Mouse (Mus musculus): Measurements from ENCODE around the gene Capn1. TPM values are rescaled to one million over a fixed set of nuclear protein-coding genes. Genes with fewer than 3 reads are reported as not detected.

Capn1 gene
- polyA plus RNA-seq (2016; fragmentation: Nextera tagmentation; extraction: Ambion mirVana): 3.8 and 4.5 TPM in 2 replicates

DNA sequence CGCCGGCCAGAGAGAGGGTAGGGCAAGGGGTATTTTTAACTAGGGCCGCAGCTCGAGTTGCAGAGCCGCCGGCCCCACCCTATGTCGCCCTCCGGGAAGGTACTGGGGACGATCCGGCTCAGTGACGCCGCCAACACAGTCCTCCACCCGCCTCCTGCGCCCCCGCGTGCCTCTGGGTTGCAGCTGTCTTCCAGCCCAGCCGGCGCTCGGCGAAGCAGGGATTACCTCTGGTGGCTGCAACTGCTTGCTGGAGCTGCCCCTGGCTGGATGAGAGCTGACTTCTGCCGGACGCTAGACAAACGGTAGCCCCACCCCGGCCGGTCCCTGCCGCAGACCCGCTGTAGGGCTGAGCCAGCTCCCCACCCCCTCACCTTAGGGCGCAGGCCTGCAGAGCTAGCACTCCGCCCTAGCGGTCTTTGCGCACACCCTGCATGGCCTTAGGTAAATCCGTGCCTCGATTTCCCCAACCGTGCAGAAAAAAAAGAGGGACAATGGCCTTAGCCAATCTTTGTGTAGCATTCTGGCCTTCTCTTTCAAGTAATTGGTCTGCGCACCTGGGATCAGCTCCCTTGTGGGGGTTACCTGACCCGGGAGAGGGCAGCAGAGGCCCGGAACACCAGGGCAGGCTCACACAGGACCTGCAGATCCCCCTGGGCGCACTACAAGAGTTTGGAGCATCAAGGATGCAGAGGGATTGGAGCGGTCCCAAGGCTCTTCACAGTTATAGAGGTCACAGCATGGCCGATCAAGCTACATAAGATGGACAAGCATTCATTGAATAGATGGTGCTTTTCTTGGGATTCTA lies at the start of gene Capn1:
TSS of gene Capn1 (minus strand) at position 387 of the 805 bp plus-strand sequence.
- WGBS: 3% methylated on average over 40 of the region's 40 CpGs
- H3K27me3 ChIP-seq: peaks cover 52% of the 10 kb centered on the region
- 0 out of 2 replicates have a peak within 1 kb of the TSS, but pooled peaks have one; percentile 3 for H3K27ac ChIP-seq (replicated peaks)
- peak within 1 kb of the TSS; percentile 45 for H3K4me3 ChIP-seq
- H3K9ac ChIP-seq (replicated peaks): peak within 1 kb of the TSS; percentile 60
- peak within 1 kb of the TSS; percentile 70 for H3K4me2 ChIP-seq (replicated peaks)
- H3K36me3 ChIP-seq: no peaks in the 10 kb centered on the region
- peak; percentile 78 for ATAC-seq (ENCODE audit: low FRiP score, low read depth)
- no peaks in the 10 kb centered on the region for H3K9me3 ChIP-seq
- H3K4me1 ChIP-seq: peaks cover 9% of the 10 kb centered on the region

DNA sequence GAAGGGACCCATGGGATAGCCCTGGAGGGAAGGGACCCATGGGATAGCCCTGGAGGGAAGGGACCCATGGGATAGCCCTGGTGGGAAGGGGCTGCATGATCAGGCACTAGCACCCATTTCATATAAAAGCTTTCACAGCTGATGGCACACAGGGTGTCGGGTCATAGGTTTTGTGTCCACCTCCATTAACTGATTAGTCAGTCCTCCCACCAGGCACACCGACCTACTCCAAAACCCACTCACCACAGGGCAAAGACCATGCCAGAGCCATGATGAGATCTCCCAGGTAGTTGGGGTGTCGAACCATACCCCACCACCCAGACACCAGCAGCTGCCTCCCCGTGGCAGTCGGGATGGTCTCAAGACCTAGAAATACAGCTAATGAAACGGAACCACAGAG lies 47.4 kb upstream of the Capn1 start:
- no peaks in the 10 kb centered on the region for H3K27me3 ChIP-seq
- H3K4me1 ChIP-seq: peaks cover 47% of the 10 kb centered on the region
- H3K4me2 ChIP-seq (replicated peaks): 0 out of 2 replicates have a peak overlapping the region, but pooled peaks have one; percentile 99
- 87% methylated on average over 6 of the region's 6 CpGs for WGBS
- H3K27ac ChIP-seq (replicated peaks): no peak overlapping the region
- no peak for ATAC-seq (ENCODE audit: low FRiP score, low read depth)
- H3K4me3 ChIP-seq: peak overlapping the region; percentile 69; the same call in 1 of the 2 replicates
- no peaks in the 10 kb centered on the region for H3K9me3 ChIP-seq
- H3K36me3 ChIP-seq: peaks cover 13% of the 10 kb centered on the region
- H3K9ac ChIP-seq (replicated peaks): no peak overlapping the region

DNA sequence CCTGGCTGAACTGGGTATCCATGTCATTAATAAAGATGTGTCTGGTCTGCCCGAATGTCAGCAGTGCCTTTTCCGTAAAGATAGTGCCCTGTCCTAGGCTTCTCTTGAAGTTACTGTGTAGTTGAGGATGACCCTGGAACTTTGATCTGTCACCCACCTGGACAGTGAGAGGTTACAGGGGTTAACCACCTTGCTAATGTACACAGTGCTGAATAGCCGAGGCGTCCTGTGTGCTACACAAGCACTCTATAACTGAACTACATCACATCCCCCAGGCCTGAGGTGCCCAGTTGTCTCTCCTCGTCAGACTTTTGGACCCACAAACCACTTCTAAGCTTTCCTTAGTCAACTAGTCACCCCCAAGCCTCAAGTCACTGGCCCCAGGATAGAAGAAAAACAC lies 46.7 kb upstream of the Capn1 start:
- Histone ChIP-seq H3K9ac (replicated peaks) (peak overlapping the region; percentile 86; the same call in 1 of the 2 replicates), H3K4me1 (peaks cover 43% of the 10 kb centered on the region), H3K27me3 (no peaks in the 10 kb centered on the region), H3K4me3 (peak overlapping the region; percentile 69), H3K27ac (replicated peaks) (no peak overlapping the region), H3K9me3 (no peaks in the 10 kb centered on the region), H3K36me3 (peaks cover 13% of the 10 kb centered on the region), H3K4me2 (replicated peaks) (peak overlapping the region; percentile 99)
- no peak for ATAC-seq (ENCODE audit: low FRiP score, low read depth)
- 70% methylated on average over 5 of the region's 5 CpGs for WGBS

DNA sequence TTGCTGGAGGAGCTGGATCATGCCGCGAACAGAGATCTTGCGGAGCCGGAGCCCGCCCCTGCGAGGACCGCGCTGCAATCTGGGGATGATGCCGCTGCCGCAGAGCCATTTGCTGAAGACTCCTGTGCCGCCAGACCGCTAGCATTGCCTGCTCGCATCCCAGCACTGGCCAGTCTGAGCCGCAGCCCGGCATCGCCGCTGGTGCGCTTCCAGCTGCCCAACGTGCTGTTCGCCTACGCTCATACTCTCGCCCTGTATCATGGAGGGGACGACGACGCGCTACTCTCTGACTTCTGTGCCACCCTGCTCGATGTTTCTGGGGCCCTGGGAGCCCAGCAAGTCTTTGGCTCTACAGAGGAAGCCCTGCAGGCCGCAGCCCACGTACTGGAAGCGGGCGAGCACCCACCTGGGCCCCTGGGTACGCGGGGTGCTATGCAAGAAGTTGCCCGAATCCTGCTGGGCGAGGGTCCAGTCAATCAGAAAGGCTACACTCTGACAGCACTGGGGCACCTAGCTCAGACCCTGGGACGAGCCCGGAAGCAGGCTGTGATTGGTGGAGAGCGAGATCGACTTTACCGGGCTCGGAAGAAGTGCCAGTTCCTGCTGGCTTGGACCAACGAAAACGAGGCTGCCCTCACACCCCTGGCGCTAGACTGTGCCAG lies 46.1 kb upstream of the Capn1 start:
- ATAC-seq (ENCODE audit: low FRiP score, low read depth): 0 out of 2 replicates have a peak, but pooled peaks have one; percentile 0
- peaks cover 43% of the 10 kb centered on the region for H3K4me1 ChIP-seq
- H3K27me3 ChIP-seq: no peaks in the 10 kb centered on the region
- H3K9me3 ChIP-seq: no peaks in the 10 kb centered on the region
- peak overlapping the region; percentile 94 for H3K27ac ChIP-seq (replicated peaks)
- peak overlapping the region; percentile 86 for H3K9ac ChIP-seq (replicated peaks)
- 3% methylated on average over 44 of the region's 44 CpGs for WGBS
- peak overlapping the region; percentile 99 for H3K4me2 ChIP-seq (replicated peaks)
- H3K4me3 ChIP-seq: peak overlapping the region; percentile 69
- peaks cover 13% of the 10 kb centered on the region for H3K36me3 ChIP-seq

GRCm38 (mm10) chr19:6061021-6061533 lies 45.4 kb upstream of the Capn1 start, which contains the start of gene Znhit2:
TSS of gene Znhit2 (plus strand) at chr19:6061192.
- peak within 1 kb of the TSS; percentile 99 for H3K4me2 ChIP-seq (replicated peaks)
- ATAC-seq (ENCODE audit: low FRiP score, low read depth): peak; percentile 53
- H3K9me3 ChIP-seq: no peaks in the 10 kb centered on the region
- H3K4me1 ChIP-seq: peaks cover 43% of the 10 kb centered on the region
- under 1% methylated on average over 58 of the region's 58 CpGs for WGBS
- peak within 1 kb of the TSS; percentile 86 for H3K9ac ChIP-seq (replicated peaks)
- no peaks in the 10 kb centered on the region for H3K27me3 ChIP-seq
- H3K4me3 ChIP-seq: peak within 1 kb of the TSS; percentile 69
- peaks cover 13% of the 10 kb centered on the region for H3K36me3 ChIP-seq
- H3K27ac ChIP-seq (replicated peaks): peak within 1 kb of the TSS; percentile 94

- WGBS: 87% methylated on average over 5 of the region's 5 CpGs
These were observed 43.3 kb upstream of the Capn1 start for GRCm38 (mm10) chr19:6058966-6059365.

GRCm38 (mm10) chr19:6058513-6058912 lies 42.8 kb upstream of the Capn1 start:
- H3K9ac ChIP-seq (replicated peaks): peak overlapping the region; percentile 86
- H3K27ac ChIP-seq (replicated peaks): peak overlapping the region; percentile 70; the same call in 1 of the 2 replicates
- H3K4me2 ChIP-seq (replicated peaks): peak overlapping the region; percentile 82
- no peaks in the 10 kb centered on the region for H3K9me3 ChIP-seq
- peaks cover 36% of the 10 kb centered on the region for H3K36me3 ChIP-seq
- ATAC-seq (ENCODE audit: low FRiP score, low read depth): no peak
- peak overlapping the region; percentile 84 for H3K4me3 ChIP-seq
- H3K4me1 ChIP-seq: peaks cover 40% of the 10 kb centered on the region
- WGBS: 34% methylated on average over 5 of the region's 5 CpGs
- no peaks in the 10 kb centered on the region for H3K27me3 ChIP-seq

More at GRCm38 (mm10) chr19:6058966-6059365, 43.3 kb upstream of the Capn1 start:
- Histone ChIP-seq H3K27me3 (no peaks in the 10 kb centered on the region), H3K4me3 (peak overlapping the region; percentile 84), H3K9ac (replicated peaks) (peak overlapping the region; percentile 86; the same call in 1 of the 2 replicates), H3K4me2 (replicated peaks) (peak overlapping the region; percentile 82), H3K4me1 (peaks cover 42% of the 10 kb centered on the region), H3K27ac (replicated peaks) (no peak overlapping the region), H3K36me3 (peaks cover 31% of the 10 kb centered on the region), H3K9me3 (no peaks in the 10 kb centered on the region)
- no peak for ATAC-seq (ENCODE audit: low FRiP score, low read depth)

DNA sequence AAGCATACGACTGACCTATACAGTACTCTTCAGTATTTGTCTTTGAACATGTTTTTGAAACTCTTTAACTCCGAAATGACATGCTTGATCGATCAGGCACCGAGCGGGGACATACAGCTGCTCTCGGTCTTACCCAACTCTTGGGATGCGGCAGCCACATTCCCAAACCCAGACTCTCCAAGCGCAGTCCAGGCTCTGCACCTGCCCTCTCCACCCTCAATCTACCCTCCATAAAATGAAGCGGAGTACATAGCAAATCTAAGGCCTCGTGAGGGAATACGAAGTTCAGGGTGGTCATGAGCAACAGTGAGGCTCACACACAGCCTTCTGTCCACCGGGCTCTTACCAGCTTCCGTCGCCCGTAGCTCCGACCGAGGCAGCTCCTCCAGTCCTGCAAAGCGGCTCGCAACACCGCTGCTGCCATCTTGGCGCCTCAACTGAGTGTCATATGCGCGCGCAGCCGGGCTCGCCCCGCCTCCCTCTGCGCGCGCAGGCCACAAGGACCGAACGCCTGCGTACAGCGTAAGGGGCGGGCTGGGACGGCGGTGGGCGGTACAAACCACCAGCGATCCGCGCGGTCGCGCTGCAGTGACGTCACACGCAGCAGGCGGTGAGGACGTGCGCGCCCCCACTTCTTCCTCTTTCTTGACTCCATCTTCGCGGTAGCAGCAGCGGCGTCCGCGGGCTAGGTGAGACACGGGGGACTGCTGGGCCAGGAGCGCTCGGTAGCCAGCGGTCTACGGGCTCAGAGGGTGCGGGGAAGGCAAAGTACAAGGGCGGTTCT lies 41.8 kb upstream of the Capn1 start, which contains the start of the genes Mrpl49 and Fau:
TSS of gene Mrpl49 (minus strand) at position 473 of the 784 bp plus-strand sequence.
TSS of gene Fau (plus strand) at position 532 of the 784 bp plus-strand sequence.
- WGBS: under 1% methylated on average over 62 of the region's 63 CpGs
- peak; percentile 87 for ATAC-seq (ENCODE audit: low FRiP score, low read depth)
- Histone ChIP-seq H3K4me2 (replicated peaks) (peak within 1 kb of the TSS; percentile 82), H3K9me3 (no peaks in the 10 kb centered on the region), H3K4me3 (peak within 1 kb of the TSS; percentile 84), H3K27ac (replicated peaks) (peak within 1 kb of the TSS; percentile 70), H3K36me3 (peaks cover 46% of the 10 kb centered on the region), H3K4me1 (peaks cover 35% of the 10 kb centered on the region), H3K27me3 (no peaks in the 10 kb centered on the region), H3K9ac (replicated peaks) (peak within 1 kb of the TSS; percentile 86)

DNA sequence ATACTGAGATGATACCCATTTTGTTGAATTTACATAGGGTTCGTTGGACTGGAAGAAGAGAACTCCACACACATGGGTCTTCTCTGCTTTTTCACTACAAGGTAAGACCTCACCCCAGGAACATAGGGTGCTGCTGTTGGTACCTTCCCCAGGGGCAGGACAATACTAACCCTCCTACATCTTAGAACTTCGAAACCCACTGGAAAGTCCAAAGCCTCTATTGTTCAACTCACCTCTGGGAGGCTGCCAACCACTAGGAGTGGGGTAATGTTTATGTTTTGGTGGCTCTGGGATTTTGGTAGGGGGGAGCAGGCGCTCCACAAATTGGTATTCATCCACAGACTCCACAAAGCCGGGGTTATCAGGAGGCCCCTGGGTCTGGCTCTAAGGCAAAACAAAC lies 41.0 kb upstream of the Capn1 start:
- peaks cover 27% of the 10 kb centered on the region for H3K4me1 ChIP-seq
- H3K9me3 ChIP-seq: no peaks in the 10 kb centered on the region
- H3K27ac ChIP-seq (replicated peaks): no peak overlapping the region
- H3K36me3 ChIP-seq: peaks cover 54% of the 10 kb centered on the region
- peak overlapping the region; percentile 82 for H3K4me2 ChIP-seq (replicated peaks)
- peak overlapping the region; percentile 84 for H3K4me3 ChIP-seq
- H3K27me3 ChIP-seq: no peaks in the 10 kb centered on the region
- peak overlapping the region; percentile 78 for H3K9ac ChIP-seq (replicated peaks)
- ATAC-seq (ENCODE audit: low FRiP score, low read depth): no peak
- WGBS: 59% methylated on average over 4 of the region's 4 CpGs

GRCm38 (mm10) chr19:6054296-6054695 lies 38.6 kb upstream of the Capn1 start:
- Histone ChIP-seq H3K27me3 (no peaks in the 10 kb centered on the region), H3K4me2 (replicated peaks) (no peak overlapping the region), H3K4me1 (peaks cover 20% of the 10 kb centered on the region), H3K27ac (replicated peaks) (no peak overlapping the region), H3K36me3 (peaks cover 72% of the 10 kb centered on the region), H3K4me3 (no peak overlapping the region), H3K9me3 (no peaks in the 10 kb centered on the region), H3K9ac (replicated peaks) (no peak overlapping the region)
- WGBS: 93% methylated on average over 5 of the region's 5 CpGs
- no peak for ATAC-seq (ENCODE audit: low FRiP score, low read depth)

DNA sequence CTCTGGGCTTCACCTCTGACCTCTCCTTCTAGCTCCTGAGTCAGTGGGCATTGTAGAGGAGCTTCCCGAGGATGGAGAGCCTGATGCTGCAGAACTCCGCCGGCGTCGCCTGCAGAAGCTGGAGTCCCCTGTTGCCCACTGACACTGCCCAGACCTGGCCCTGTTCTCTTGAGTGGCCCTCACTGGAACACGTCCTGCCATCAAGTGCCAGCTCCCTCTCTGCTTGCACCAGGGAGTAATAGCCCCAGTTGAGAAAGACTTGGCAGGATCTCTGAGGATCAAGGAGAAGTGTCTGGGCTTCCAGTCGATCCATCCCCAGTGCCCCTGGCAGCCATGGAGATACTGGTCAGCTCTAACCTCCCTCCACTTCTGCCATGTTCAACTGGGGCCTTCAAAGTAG lies 36.8 kb upstream of the Capn1 start:
- Histone ChIP-seq H3K4me3 (no peak overlapping the region), H3K9ac (replicated peaks) (no peak overlapping the region), H3K4me2 (replicated peaks) (no peak overlapping the region), H3K9me3 (no peaks in the 10 kb centered on the region), H3K27ac (replicated peaks) (no peak overlapping the region), H3K36me3 (peaks cover 77% of the 10 kb centered on the region), H3K27me3 (no peaks in the 10 kb centered on the region), H3K4me1 (peaks cover 21% of the 10 kb centered on the region)
- 90% methylated on average over 7 of the region's 7 CpGs for WGBS
- no peak for ATAC-seq (ENCODE audit: low FRiP score, low read depth)
